Mouse (Mus musculus): ENCODE measurements at regions not wholly inside any gene's neighbourhood (a gene's known extent, or its start where the extent isn't known, plus 50 kb on each side); places are given as distances from the start of the nearest gene placed in this dataset.

GRCm38 (mm10) chr1:184542321-184543115 lies 189.9 kb downstream of the Hlx start:
- no peak for TF ChIP-seq CTCF (IDR thresholded peaks at IDR 0.05; ENCODE audit: borderline replicate concordance, extremely low read depth, insufficient read depth, insufficient read length)
- TF ChIP-seq POLR2A (IDR thresholded peaks at IDR 0.05; ENCODE audit: borderline replicate concordance, extremely low read depth, insufficient read depth, insufficient read length, poor library complexity, severe bottlenecking) = no peak

Measured in brain, embryonic 14.5 days (tissue).